Mouse (Mus musculus) lung, postnatal 0 days (tissue): ENCODE measurements around the gene Rsph6a. TPM values are rescaled to one million over a fixed set of nuclear protein-coding genes. Genes with fewer than 3 reads are reported as not detected.

Source experiments
- ATAC-seq: fragments of 200-750 bp; cut with Nextera tagmentation; 2 replicates; pipeline ENCODE4 v1.8.0; 2017; ENCODE audit warnings: moderate library complexity
- DNase-seq: peaks from one replicate; pipeline ENCODE4 v3.0.0-alpha.2; 2016; ENCODE audit warnings: low spot score
- H3K27ac ChIP-seq: fragments of 300-500 bp; sonication (generic); 2 replicates; pipeline ENCODE4 v1.5.1; 2014; ENCODE audit warnings: antibody characterized with exemption, mild to moderate bottlenecking, low read length, mixed read lengths
- H3K27me3 ChIP-seq: fragments of 300-500 bp; sonication (generic); replicated peaks from 2 replicates; pipeline ENCODE4 v1.6.1; 2014; ENCODE audit warnings: low read length, mixed read lengths; ENCODE audit not compliant: insufficient read depth
- H3K36me3 ChIP-seq: fragments of 300-500 bp; sonication (generic); 2 replicates; pipeline ENCODE4 v1.6.1; 2014; ENCODE audit warnings: low read length, mixed read lengths; ENCODE audit not compliant: insufficient read depth
- H3K4me1 ChIP-seq: fragments of 300-500 bp; sonication (generic); 2 replicates; pipeline ENCODE4 v1.6.1; 2014; ENCODE audit warnings: antibody characterized with exemption, low read depth, low read length, mixed read lengths; ENCODE audit not compliant: insufficient read depth
- H3K4me2 ChIP-seq: fragments of 300-500 bp; sonication (generic); replicated peaks from 2 replicates; pipeline ENCODE4 v1.6.1; 2014; ENCODE audit warnings: low read depth, mild to moderate bottlenecking, low read length, moderate library complexity, mixed read lengths
- H3K4me3 ChIP-seq: fragments of 300-500 bp; sonication (generic); 2 replicates; pipeline ENCODE4 v1.5.1; 2014; ENCODE audit warnings: low read depth, low read length
- H3K9ac ChIP-seq: fragments of 300-500 bp; sonication (generic); replicated peaks from 2 replicates; pipeline ENCODE4 v1.6.1; 2014; ENCODE audit warnings: low read depth, mild to moderate bottlenecking
- H3K9me3 ChIP-seq: fragments of 300-500 bp; sonication (generic); 2 replicates; pipeline ENCODE4 v1.6.1; 2016; ENCODE audit warnings: low read length, mixed read lengths
- CTCF ChIP-seq: IDR thresholded peaks from 2 replicates; pipeline ENCODE4 v1.5.1; 2016; ENCODE audit warnings: antibody characterized with exemption, mild to moderate bottlenecking
- EP300 ChIP-seq: IDR thresholded peaks from 2 replicates; pipeline ENCODE4 v1.6.1; 2016; ENCODE audit warnings: antibody characterized with exemption, mild to moderate bottlenecking, control low read depth
- WGBS: fragments of 180-500 bp; shearing (Covaris S2); extraction: QIAGEN DNeasy Blood & Tissue Kit; methylation state at CpG from one replicate; pipeline ENCODE4 v1.1.7; 2014; 5-methylcytosine and 5-hydroxymethylcytosine counted together
- polyA plus RNA-seq: library from polyadenylated mRNA; unstranded; fragments of >200 nt; fragmentation: Nextera tagmentation; extraction: Ambion mirVana; gene quantifications from 2 replicates; pipeline ENCODE4 v1.2.1, GENCODE M21; 2015

Gene Rsph6a
- polyA plus RNA-seq, 1 experiment from 2014 or later = not detected

GRCm38 (mm10) chr7:19029084-19029653 is 25.3 kb upstream of the Rsph6a start:
- Histone ChIP-seq H3K4me3 (no peak overlapping the region), H3K27me3 (no peaks in the 10 kb centered on the region), H3K36me3 (peaks cover 33% of the 10 kb centered on the region; the same call in 1 of the 2 replicates), H3K27ac (no peak overlapping the region), H3K9me3 (no peaks in the 10 kb centered on the region), H3K9ac (no peak overlapping the region), H3K4me2 (no peak overlapping the region), H3K4me1 (no peaks in the 10 kb centered on the region; the same call in 1 of the 2 replicates)
- TF ChIP-seq EP300 (no peak), CTCF (peak; percentile 85)
- DNase-seq (peak; percentile 72), ATAC-seq (peak; percentile 65)
- WGBS = 59% methylated on average over 6 of the region's 6 CpGs

- H3K4me2 ChIP-seq = no peak overlapping the region
- DNase-seq (no peak), ATAC-seq (no peak)
- no peaks in the 10 kb centered on the region for H3K9me3 ChIP-seq
- H3K27ac ChIP-seq = no peak overlapping the region
- H3K27me3 ChIP-seq = no peaks in the 10 kb centered on the region
- H3K4me3 ChIP-seq = no peak overlapping the region
- H3K4me1 ChIP-seq = no peaks in the 10 kb centered on the region
- WGBS = 76% methylated on average over 4 of the region's 4 CpGs
- H3K9ac ChIP-seq = no peak overlapping the region
- peaks cover 54% of the 10 kb centered on the region for H3K36me3 ChIP-seq
- TF ChIP-seq CTCF (no peak), EP300 (no peak)
Measured at GRCm38 (mm10) chr7:19031641-19032040, 22.8 kb upstream of the Rsph6a start.

GRCm38 (mm10) chr7:19044616-19045015 is 9.9 kb upstream of the Rsph6a start:
- H3K4me2 ChIP-seq = no peak overlapping the region
- 92% methylated on average over 6 of the region's 6 CpGs for WGBS
- ATAC-seq = no peak
- no peak for TF ChIP-seq EP300
- no peak for TF ChIP-seq CTCF
- no peaks in the 10 kb centered on the region for H3K4me1 ChIP-seq
- H3K27me3 ChIP-seq = no peaks in the 10 kb centered on the region
- H3K9me3 ChIP-seq = no peaks in the 10 kb centered on the region
- no peak overlapping the region for H3K4me3 ChIP-seq
- no peak overlapping the region for H3K27ac ChIP-seq
- no peak for DNase-seq
- H3K36me3 ChIP-seq = peaks cover 72% of the 10 kb centered on the region
- no peak overlapping the region for H3K9ac ChIP-seq

- TF ChIP-seq EP300 (no peak), CTCF (no peak)
- Histone ChIP-seq H3K9me3 (no peaks in the 10 kb centered on the region), H3K4me1 (no peaks in the 10 kb centered on the region), H3K27me3 (no peaks in the 10 kb centered on the region), H3K4me3 (no peak overlapping the region), H3K36me3 (peaks cover 58% of the 10 kb centered on the region), H3K4me2 (no peak overlapping the region), H3K27ac (no peak overlapping the region), H3K9ac (no peak overlapping the region)
- ATAC-seq (no peak), DNase-seq (no peak)
- 89% methylated on average over 11 of the region's 11 CpGs for WGBS
Measured at GRCm38 (mm10) chr7:19046286-19047069, 8.0 kb upstream of the Rsph6a start.

- Histone ChIP-seq H3K4me2 (no peak overlapping the region), H3K27me3 (no peaks in the 10 kb centered on the region), H3K4me1 (no peaks in the 10 kb centered on the region), H3K36me3 (peaks cover 50% of the 10 kb centered on the region), H3K27ac (no peak overlapping the region), H3K4me3 (no peak overlapping the region), H3K9me3 (no peaks in the 10 kb centered on the region), H3K9ac (no peak overlapping the region)
- ATAC-seq (no peak), DNase-seq (no peak)
- 75% methylated on average over 14 of the region's 14 CpGs for WGBS
- TF ChIP-seq EP300 = no peak
- no peak for TF ChIP-seq CTCF
Measured at GRCm38 (mm10) chr7:19048006-19048527, 6.4 kb upstream of the Rsph6a start.

GRCm38 (mm10) chr7:19049252-19049651 is 5.2 kb upstream of the Rsph6a start:
- no peak overlapping the region for H3K27ac ChIP-seq
- no peak for TF ChIP-seq CTCF
- no peak overlapping the region for H3K9ac ChIP-seq
- ATAC-seq (no peak), DNase-seq (no peak)
- H3K9me3 ChIP-seq = no peaks in the 10 kb centered on the region
- peaks cover 43% of the 10 kb centered on the region for H3K36me3 ChIP-seq
- no peak overlapping the region for H3K4me2 ChIP-seq
- H3K4me1 ChIP-seq = no peaks in the 10 kb centered on the region
- H3K27me3 ChIP-seq = no peaks in the 10 kb centered on the region
- WGBS = 94% methylated on average over 5 of the region's 5 CpGs
- no peak overlapping the region for H3K4me3 ChIP-seq
